Mouse (Mus musculus) small intestine, adult 2 months (tissue): ENCODE measurements around the gene Zbtb9. TPM values are rescaled to one million over a fixed set of nuclear protein-coding genes. Genes with fewer than 3 reads are reported as not detected.

Source experiments
- H3K27ac ChIP-seq: fragments of 200-500 bp; 2 replicates; pipeline ENCODE4 v1.5.1; 2012; ENCODE audit warnings: low read depth, low read length, control low read depth, inconsistent platforms; ENCODE audit not compliant: insufficient read depth
- H3K27me3 ChIP-seq: fragments of 200-500 bp; 2 replicates; pipeline ENCODE4 v1.6.1; 2012; ENCODE audit warnings: mild to moderate bottlenecking, moderate library complexity, low read length, inconsistent platforms; ENCODE audit not compliant: control insufficient read depth, insufficient read depth
- H3K36me3 ChIP-seq: fragments of 200-500 bp; 2 replicates; pipeline ENCODE4 v1.6.1; 2012; ENCODE audit warnings: mild to moderate bottlenecking, low read length, control low read depth, inconsistent platforms; ENCODE audit not compliant: control insufficient read depth, insufficient read depth
- H3K4me1 ChIP-seq: fragments of 200-500 bp; 2 replicates; pipeline ENCODE4 v1.6.1; 2012; ENCODE audit warnings: low read length, inconsistent platforms, mixed read lengths; ENCODE audit not compliant: control insufficient read depth, insufficient read depth, insufficient read length
- H3K4me3 ChIP-seq: fragments of 200-500 bp; 2 replicates; pipeline ENCODE4 v1.5.1; 2012; ENCODE audit warnings: low read depth, mild to moderate bottlenecking, control low read depth, inconsistent platforms, low read length, moderate library complexity
- CTCF ChIP-seq: fragments of 200-500 bp; IDR thresholded peaks from 2 replicates; pipeline ENCODE4 v1.5.1; 2012; ENCODE audit warnings: low read depth, mild to moderate bottlenecking, control low read depth, inconsistent platforms, low read length, moderate library complexity, mixed read lengths; ENCODE audit not compliant: insufficient replicate concordance, insufficient read length; ENCODE audit errors: extremely low read depth
- POLR2A ChIP-seq: fragments of 200-500 bp; IDR thresholded peaks from 2 replicates; pipeline ENCODE4 v1.6.1; 2012; ENCODE audit warnings: low read depth, mild to moderate bottlenecking, control low read depth, inconsistent platforms, low read length, moderate library complexity
- WGBS: fragments of 180-500 bp; shearing (Covaris S2); methylation state at CpG from one replicate; pipeline ENCODE4 v1.1.7; 2018; 5-methylcytosine and 5-hydroxymethylcytosine counted together
- polyA plus RNA-seq: library from polyadenylated mRNA; depleted of rRNA; stranded (reverse); fragments of >200 nt; gene quantifications from 2 replicates; pipeline ENCODE4 v1.2.3, GENCODE M21; 2012

Gene Zbtb9
- polyA plus RNA-seq, 1 experiment = 9.1 TPM

GRCm38 (mm10) chr17:27001889-27002288 lies 28.9 kb downstream of the Zbtb9 start:
- no peak overlapping the region for H3K27ac ChIP-seq
- no peak overlapping the region for H3K4me3 ChIP-seq
- WGBS = 55% methylated on average over 6 of the region's 6 CpGs
- H3K4me1 ChIP-seq = no peaks in the 10 kb centered on the region; the same call in 1 of the 2 replicates
- H3K27me3 ChIP-seq = no peaks in the 10 kb centered on the region
- TF ChIP-seq POLR2A (no peak), CTCF (peak; percentile 73; the same call in 1 of the 2 replicates)
- H3K36me3 ChIP-seq = no peaks in the 10 kb centered on the region

GRCm38 (mm10) chr17:27004431-27004830 lies 31.5 kb downstream of the Zbtb9 start:
- Histone ChIP-seq H3K4me1 (peaks cover 5% of the 10 kb centered on the region; the same call in 1 of the 2 replicates), H3K4me3 (no peak overlapping the region), H3K27ac (no peak overlapping the region), H3K27me3 (no peaks in the 10 kb centered on the region), H3K36me3 (no peaks in the 10 kb centered on the region)
- 58% methylated on average over 9 of the region's 9 CpGs for WGBS
- TF ChIP-seq POLR2A = no peak
- peak; percentile 67; the same call in 1 of the 2 replicates for TF ChIP-seq CTCF

- Histone ChIP-seq H3K27me3 (no peaks in the 10 kb centered on the region), H3K36me3 (no peaks in the 10 kb centered on the region), H3K4me1 (peaks cover 5% of the 10 kb centered on the region; the same call in 1 of the 2 replicates), H3K27ac (no peak overlapping the region), H3K4me3 (no peak overlapping the region)
- TF ChIP-seq CTCF = no peak
- TF ChIP-seq POLR2A = no peak
- WGBS = 68% methylated on average over 19 of the region's 19 CpGs
Observed at GRCm38 (mm10) chr17:27004903-27005485, 32.0 kb downstream of the Zbtb9 start.

GRCm38 (mm10) chr17:27005644-27006043 lies 32.7 kb downstream of the Zbtb9 start:
- Histone ChIP-seq H3K4me3 (no peak overlapping the region), H3K27me3 (no peaks in the 10 kb centered on the region), H3K27ac (no peak overlapping the region), H3K4me1 (peaks cover 5% of the 10 kb centered on the region; the same call in 1 of the 2 replicates), H3K36me3 (no peaks in the 10 kb centered on the region)
- whole genome bisulfite sequencing = 67% methylated on average over 11 of the region's 11 CpGs
- no peak for TF ChIP-seq CTCF
- TF ChIP-seq POLR2A = no peak

GRCm38 (mm10) chr17:27008277-27008676 lies 35.3 kb downstream of the Zbtb9 start:
- Histone ChIP-seq H3K27ac (peak overlapping the region; percentile 68), H3K36me3 (no peaks in the 10 kb centered on the region)
- 23% methylated on average over 2 of the region's 2 CpGs for WGBS

GRCm38 (mm10) chr17:27011167-27011566 lies 38.2 kb downstream of the Zbtb9 start:
- Histone ChIP-seq H3K36me3 (no peaks in the 10 kb centered on the region), H3K4me1 (peaks cover 8% of the 10 kb centered on the region; the same call in 1 of the 2 replicates), H3K27me3 (no peaks in the 10 kb centered on the region), H3K27ac (no peak overlapping the region), H3K4me3 (no peak overlapping the region)
- WGBS = 91% methylated on average over 10 of the region's 10 CpGs
- TF ChIP-seq CTCF (no peak), POLR2A (no peak)

More at GRCm38 (mm10) chr17:27008277-27008676, 35.3 kb downstream of the Zbtb9 start:
- Histone ChIP-seq H3K4me1 (peaks cover 8% of the 10 kb centered on the region; the same call in 1 of the 2 replicates), H3K4me3 (no peak overlapping the region), H3K27me3 (no peaks in the 10 kb centered on the region)
- TF ChIP-seq CTCF (no peak), POLR2A (no peak)

- Histone ChIP-seq H3K27me3 (no peaks in the 10 kb centered on the region), H3K27ac (no peak overlapping the region), H3K36me3 (no peaks in the 10 kb centered on the region), H3K4me3 (no peak overlapping the region), H3K4me1 (peaks cover 8% of the 10 kb centered on the region; the same call in 1 of the 2 replicates)
- 55% methylated on average over 14 of the region's 14 CpGs for WGBS
- no peak for TF ChIP-seq POLR2A
Observed at GRCm38 (mm10) chr17:27011998-27012672, 39.2 kb downstream of the Zbtb9 start.
